Mouse (Mus musculus): Measurements from ENCODE around the gene Tnpo3.
"Not testable (repeated sequence)": the region's sequence is repeated elsewhere in the genome, so short reads cannot be mapped to it uniquely, and the experiment has no call there.

Tnpo3 gene

GRCm38 (mm10) chr6:29620840-29621543 lies 11.3 kb upstream of the Tnpo3 start:
- no peak for DNase-seq (ENCODE audit: low spot score)

DNA sequence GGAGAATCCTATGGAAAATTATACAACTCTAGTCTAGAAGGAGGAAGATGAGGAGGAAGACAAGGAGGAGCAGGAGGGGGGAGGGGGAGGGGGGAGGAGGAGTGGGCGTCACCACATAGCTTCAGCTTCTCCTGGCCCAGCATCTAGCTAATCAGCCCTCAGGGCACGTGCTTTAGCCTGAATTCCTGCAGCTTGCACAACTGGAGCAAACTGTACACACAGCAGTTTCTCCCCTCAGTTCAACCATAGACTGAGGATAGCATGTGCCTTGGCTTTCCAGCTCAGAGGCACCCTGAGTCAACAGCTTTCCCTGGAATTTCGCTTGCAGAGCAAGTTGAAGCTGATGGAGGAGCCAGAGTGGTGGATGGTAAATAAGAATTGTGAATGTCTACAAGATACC lies 10.5 kb upstream of the Tnpo3 start:
- DNase-seq (ENCODE audit: low spot score), result no peak

- DNase-seq (ENCODE audit: low spot score), result not testable (repeated sequence)
Measured at GRCm38 (mm10) chr6:29610020-29610640, 443 bp upstream of the Tnpo3 start.

DNA sequence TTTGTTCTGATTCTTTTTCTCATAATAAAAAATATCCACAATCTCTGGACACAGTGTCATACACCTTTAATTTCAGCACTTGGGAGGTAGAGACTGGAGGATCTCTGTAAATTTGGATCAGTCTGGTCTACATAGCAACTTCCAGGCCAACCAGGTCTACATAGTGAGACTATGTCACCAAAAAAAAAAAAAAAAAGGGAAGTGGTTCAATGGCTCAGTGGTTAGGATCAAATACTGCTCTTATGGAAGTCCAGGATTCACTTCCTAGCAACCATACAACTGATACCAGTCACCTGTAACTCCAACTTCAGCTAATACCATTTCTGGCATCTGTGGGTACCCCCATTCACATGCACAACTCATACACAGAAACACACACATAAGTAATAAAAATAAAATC lies 9.5 kb downstream of the Tnpo3 start:
- DNase-seq (ENCODE audit: low spot score), result no peak

- DNase-seq (ENCODE audit: low spot score), result no peak
Measured at GRCm38 (mm10) chr6:29595656-29596055, 14.0 kb downstream of the Tnpo3 start.

- DNase-seq (ENCODE audit: low spot score), result no peak
Measured at GRCm38 (mm10) chr6:29581202-29581601, 28.5 kb downstream of the Tnpo3 start.

DNA sequence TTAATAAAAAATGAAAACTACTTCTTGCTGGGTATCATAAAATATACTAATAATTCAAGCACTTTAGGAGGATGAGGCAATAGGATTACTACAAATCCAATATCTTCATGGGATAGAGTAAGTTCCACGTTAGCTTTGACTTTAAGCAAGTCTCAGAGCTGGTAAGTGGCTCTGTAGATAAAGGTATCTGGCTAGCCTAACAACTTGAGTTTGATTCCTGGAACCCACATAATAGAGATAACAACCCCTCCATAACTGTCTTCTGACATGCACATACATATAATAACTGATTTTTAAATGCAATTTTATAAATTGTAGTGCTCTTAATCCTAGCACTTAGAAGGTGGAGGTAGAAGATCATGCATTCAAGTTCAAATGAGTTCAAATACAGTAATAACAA lies 28.9 kb downstream of the Tnpo3 start:
- DNase-seq (ENCODE audit: low spot score), result no peak

DNA sequence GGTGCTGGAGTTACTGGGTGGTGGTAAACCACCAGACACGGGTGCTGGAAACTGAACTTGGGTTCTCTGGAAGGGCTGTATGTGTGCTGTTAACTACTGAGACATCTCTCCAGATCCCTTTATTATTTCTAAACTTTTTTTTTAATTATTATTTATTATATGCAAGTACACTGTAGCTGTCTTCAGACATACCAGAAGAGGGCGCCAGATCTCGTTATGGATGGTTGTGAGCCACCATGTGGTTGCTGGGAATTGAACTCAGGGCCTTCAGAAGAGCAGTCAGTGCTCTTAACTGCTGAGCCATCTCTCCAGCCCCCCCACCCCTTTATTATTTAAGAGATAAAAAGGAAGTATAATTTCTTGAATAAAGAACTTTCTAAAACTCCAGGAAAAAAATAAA lies 33.3 kb downstream of the Tnpo3 start:
- not testable (repeated sequence) for DNase-seq (ENCODE audit: low spot score)

GRCm38 (mm10) chr6:29557112-29557511 lies 52.6 kb downstream of the Tnpo3 start:
- DNase-seq (ENCODE audit: low spot score), result no peak

- DNase-seq (ENCODE audit: low spot score), result no peak
Measured at GRCm38 (mm10) chr6:29552526-29552925, 57.2 kb downstream of the Tnpo3 start.

- no peak for DNase-seq (ENCODE audit: low spot score)
Measured at GRCm38 (mm10) chr6:29548086-29548485, 61.6 kb downstream of the Tnpo3 start.

DNA sequence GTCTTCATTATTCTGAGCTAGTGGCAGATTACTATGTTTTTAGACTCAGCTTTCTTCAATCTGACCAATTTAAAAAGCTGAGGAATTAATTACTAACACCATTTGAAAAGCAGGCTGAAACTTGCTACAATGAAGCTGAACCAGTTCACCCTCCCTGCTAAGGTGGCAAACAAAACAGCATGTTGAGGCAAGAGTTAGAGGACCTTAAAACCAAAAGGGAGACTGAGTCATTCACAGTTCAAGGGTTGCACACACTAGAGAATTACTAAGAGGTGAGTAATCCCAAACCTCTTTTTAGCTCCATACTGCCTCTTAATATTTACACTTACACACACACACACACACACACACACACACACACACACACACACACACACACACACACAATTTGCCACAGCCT lies 62.1 kb downstream of the Tnpo3 start:
- DNase-seq (ENCODE audit: low spot score), result no peak

DNA sequence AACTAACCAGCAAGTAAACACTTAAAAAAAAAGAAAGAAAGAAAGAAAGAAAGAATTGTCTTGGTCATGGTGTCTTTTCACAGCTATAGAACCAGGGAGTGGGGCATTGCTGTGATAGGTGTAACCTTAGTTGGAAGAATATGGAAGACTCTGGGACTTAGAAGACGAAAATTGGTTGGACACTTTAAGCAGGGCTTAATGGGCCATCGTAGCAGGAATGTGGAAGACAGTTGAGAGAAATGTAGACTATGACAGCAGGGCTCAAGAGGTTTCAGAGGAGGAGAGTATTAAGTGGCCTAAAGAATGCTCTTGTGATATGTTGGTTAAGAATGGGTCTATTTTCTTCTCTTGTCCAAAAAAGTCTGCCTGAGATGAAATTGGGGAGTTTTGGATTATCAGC lies 64.1 kb downstream of the Tnpo3 start:
- no peak for DNase-seq (ENCODE audit: low spot score)

DNA sequence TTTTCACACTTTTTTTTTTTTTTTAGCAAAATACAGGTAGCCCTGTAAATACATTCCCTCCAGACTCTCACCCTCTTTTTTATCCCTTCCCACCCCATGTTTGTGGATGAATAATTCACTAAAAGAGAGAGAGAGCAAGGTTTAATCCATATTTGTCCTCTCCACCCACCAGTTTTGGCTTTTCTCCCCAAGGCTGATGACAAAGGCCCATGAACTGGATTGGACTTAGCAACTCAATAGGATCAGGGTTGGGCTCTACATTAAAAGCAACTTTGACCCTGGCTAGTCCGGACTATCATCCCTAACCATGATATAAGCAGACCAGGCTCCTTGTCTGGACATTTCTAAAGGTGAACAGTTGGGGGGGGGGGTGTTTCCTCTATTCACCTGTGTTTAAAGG lies 68.7 kb downstream of the Tnpo3 start:
- DNase-seq (ENCODE audit: low spot score), result no peak

DNA sequence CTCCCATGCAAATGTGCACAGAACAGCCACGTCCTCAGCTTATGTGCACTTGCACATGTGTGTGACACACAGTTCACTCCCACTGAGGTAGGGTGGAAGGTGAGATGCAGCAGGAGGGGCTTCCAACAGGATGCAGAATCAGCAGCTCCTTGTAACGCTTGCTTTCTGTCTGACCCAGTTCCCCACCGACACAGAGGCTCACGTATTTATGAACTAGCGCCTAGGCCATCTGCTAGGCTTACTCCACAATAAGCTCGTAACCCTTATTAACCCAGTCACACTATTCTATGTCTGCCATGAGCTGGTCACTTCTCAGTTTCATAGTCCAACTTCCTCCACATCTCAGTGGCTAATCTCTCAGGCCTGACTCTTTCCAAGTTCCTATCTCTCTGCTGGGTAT lies 69.5 kb downstream of the Tnpo3 start:
- DNase-seq (ENCODE audit: low spot score), result no peak

GRCm38 (mm10) chr6:29539502-29539901 lies 70.2 kb downstream of the Tnpo3 start:
- no peak for DNase-seq (ENCODE audit: low spot score)

DNA sequence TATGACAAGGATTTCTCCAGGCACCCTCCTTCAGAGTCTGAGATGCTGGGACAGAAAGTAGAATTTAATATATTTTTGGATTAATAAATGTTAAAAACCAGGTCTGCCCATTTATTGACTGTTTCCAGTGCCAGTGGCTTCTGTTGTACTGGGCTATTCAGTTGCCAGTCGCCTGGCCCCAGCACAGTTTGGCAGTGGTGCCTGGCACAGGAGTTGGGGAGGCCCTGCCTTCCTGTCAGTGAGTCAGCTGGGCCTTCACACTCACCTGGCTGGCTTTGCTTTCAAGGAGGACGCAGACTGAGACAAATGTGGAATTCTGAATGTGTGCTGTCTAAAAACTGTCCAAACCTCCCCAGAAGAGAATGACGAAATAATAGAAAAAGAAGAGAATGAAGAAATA lies 72.5 kb downstream of the Tnpo3 start:
- DNase-seq (ENCODE audit: low spot score), result no peak

- no peak for DNase-seq (ENCODE audit: low spot score)
Measured at GRCm38 (mm10) chr6:29536651-29537193, 73.0 kb downstream of the Tnpo3 start.

DNA sequence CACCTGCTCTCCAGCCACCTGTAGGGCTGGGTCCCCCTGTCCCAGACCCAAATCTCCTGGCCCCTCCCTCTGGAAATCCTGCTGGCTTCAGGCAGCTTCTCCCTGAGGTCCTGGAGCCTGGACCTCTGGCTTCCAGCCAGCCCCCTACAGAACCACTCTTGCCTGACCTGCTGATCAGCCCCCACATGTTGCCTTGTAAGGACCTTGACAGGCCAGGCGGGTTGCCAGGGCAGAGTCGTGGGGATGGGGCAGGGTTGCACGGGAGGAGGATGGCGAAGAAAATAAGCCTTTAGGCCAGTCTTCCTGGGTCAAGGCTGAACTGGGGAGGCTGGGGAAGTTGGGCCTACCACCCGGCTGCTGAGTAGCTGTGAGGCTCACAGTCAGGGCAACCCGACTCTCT lies 74.4 kb downstream of the Tnpo3 start:
- no peak for DNase-seq (ENCODE audit: low spot score)

- no peak for DNase-seq (ENCODE audit: low spot score)
Measured at GRCm38 (mm10) chr6:29530050-29530449, 79.6 kb downstream of the Tnpo3 start.

- no peak for DNase-seq (ENCODE audit: low spot score)
Measured at GRCm38 (mm10) chr6:29529444-29529820, 80.3 kb downstream of the Tnpo3 start.

DNA sequence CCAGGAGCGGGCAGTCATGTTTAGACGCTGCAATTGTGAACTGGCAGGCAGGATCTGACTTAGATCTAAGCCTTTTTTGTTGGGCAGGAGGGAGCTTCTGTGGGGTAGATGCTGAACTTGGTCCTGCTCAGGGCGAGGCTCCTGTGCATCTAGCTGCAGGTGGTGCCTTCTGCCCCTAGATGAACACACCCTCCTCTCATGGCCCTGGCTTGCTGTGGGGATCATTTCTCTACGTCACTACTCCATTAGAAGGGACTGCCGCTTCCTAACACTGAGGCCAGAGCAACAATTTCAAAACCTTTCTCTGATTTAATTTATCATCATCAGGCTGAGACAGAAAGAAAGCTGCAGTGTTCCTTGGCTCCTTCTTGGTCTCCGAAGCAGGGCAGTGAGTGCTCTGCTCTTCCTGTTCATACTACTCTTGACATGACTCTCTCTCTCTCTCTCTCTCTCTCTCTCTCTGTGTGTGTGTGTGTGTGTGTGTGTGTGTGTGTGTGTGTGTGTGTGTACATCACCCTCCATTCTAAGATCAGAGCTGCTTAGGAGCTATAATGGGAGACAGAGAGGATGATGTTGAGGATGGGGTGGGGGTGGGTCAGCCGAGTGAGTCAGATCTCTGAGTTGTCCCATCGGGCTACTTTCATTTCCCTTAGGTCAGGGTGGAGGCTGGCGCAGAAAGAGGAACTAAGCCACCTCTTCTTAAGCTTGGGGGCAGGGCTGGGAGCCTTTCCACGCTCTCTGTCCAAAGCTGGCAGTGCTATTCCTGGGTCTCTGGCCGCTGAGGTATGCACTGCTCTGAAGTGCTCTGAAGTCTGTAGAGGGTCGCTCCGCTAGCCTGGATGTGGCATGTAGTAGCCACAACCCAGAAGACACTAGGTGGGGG lies 80.9 kb downstream of the Tnpo3 start:
- DNase-seq (ENCODE audit: low spot score), result no peak

DNA sequence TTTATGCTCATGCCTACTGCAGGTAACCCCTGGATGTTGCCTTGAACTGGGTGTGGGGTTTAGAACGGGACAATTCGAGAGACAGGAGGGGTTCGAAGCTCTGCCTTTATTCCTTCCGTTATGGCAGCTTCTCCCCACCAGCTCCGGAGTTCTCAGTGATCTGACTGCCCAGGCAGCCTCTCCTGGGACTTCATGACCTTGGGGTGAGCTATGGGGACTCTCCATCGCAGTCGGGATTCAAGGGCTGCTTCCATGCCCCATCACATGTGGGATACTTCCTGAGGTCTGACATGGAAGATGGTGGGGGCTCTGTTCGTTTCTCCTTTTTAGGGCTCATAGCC lies 81.6 kb downstream of the Tnpo3 start:
- no peak for DNase-seq (ENCODE audit: low spot score)

All from urinary bladder, postnatal 10 days (tissue).